Mouse (Mus musculus) CH12.LX (cell line): ENCODE measurements around the gene Prph2. TPM values are rescaled to one million over a fixed set of nuclear protein-coding genes. Genes with fewer than 3 reads are reported as not detected.

Experiments
- DNase-seq: peaks from one replicate; pipeline ENCODE4 v3.0.0-alpha.2; 2013; ENCODE audit errors: extremely low read depth
- H3K27ac ChIP-seq: 2 replicates; pipeline ENCODE4 v1.5.1; 2012; ENCODE audit warnings: low read depth, mild to moderate bottlenecking, control low read depth, moderate library complexity; ENCODE audit not compliant: insufficient read depth
- H3K27me3 ChIP-seq: replicated peaks from 2 replicates; pipeline ENCODE3; 2012; ENCODE audit warnings: inconsistent platforms
- H3K36me3 ChIP-seq, 2 experiments: replicated peaks in 1 of 2; 2 replicates each; pipeline versions ENCODE3 to v1.6.1; 2012; ENCODE audit warnings: inconsistent platforms in 1 of 2, low read length in 1 of 2, mild to moderate bottlenecking in 1 of 2, mixed read lengths in 1 of 2, moderate library complexity in 1 of 2; ENCODE audit not compliant: control insufficient read depth in 1 of 2, insufficient read depth in 1 of 2
- H3K4me1 ChIP-seq, 2 experiments: 2 replicates each; pipeline ENCODE4 v1.6.1; 2012; ENCODE audit warnings: inconsistent platforms in 1 of 2, moderate library complexity in 1 of 2; ENCODE audit not compliant: insufficient read depth in 2 of 2, control insufficient read depth in 1 of 2
- H3K4me2 ChIP-seq: 2 replicates; pipeline ENCODE4 v1.6.1; 2012; ENCODE audit warnings: low read depth, mild to moderate bottlenecking, control low read depth; ENCODE audit not compliant: poor library complexity, insufficient read depth, severe bottlenecking
- H3K4me3 ChIP-seq, 3 experiments: fragments of 150-350 bp in 1 of 3; sonication (generic) in 1 of 3; replicated peaks in 1 of 3; 2 replicates each; pipeline versions ENCODE3 to v1.5.1; 2011 to 2012; ENCODE audit warnings: low read depth in 2 of 3, low read length in 2 of 3, mild to moderate bottlenecking in 2 of 3, moderate library complexity in 2 of 3, control low read depth in 1 of 3, improper control_type of control experiment in 1 of 3, inconsistent platforms in 1 of 3, mixed read lengths in 1 of 3; ENCODE audit not compliant: poor library complexity in 1 of 3
- H3K79me2 ChIP-seq: replicated peaks from 2 replicates; pipeline ENCODE4 v1.6.1; 2012; ENCODE audit warnings: mild to moderate bottlenecking, moderate library complexity; ENCODE audit not compliant: control insufficient read depth, poor library complexity, insufficient read depth, severe bottlenecking; ENCODE audit errors: extremely low read depth
- H3K9ac ChIP-seq: 2 replicates; pipeline ENCODE4 v1.6.1; 2012; ENCODE audit warnings: low read depth, mild to moderate bottlenecking, control low read depth, moderate library complexity; ENCODE audit not compliant: insufficient read depth
- H3K9me3 ChIP-seq: replicated peaks from 2 replicates; pipeline ENCODE3; 2012; ENCODE audit warnings: low read length, inconsistent platforms, mixed read lengths
- BHLHE40 ChIP-seq: IDR thresholded peaks from 2 replicates; pipeline ENCODE4 v1.6.1; 2011; ENCODE audit warnings: mild to moderate bottlenecking, low read depth, low read length, improper control_type of control experiment
- CHD1 ChIP-seq: IDR thresholded peaks from 2 replicates; pipeline ENCODE4 v1.6.1; 2012; ENCODE audit warnings: low read depth, low read length, improper control_type of control experiment, inconsistent platforms
- E2F4 ChIP-seq: IDR thresholded peaks from 2 replicates; pipeline ENCODE4 v1.6.1; 2011; ENCODE audit warnings: low read depth, low read length, improper control_type of control experiment; ENCODE audit not compliant: insufficient replicate concordance
- ELF1 ChIP-seq: IDR thresholded peaks from 2 replicates; pipeline ENCODE4 v1.6.1; 2014; ENCODE audit warnings: low read depth, mild to moderate bottlenecking, inconsistent platforms, low read length, improper control_type of control experiment
- EP300 ChIP-seq: IDR thresholded peaks from 2 replicates; pipeline ENCODE4 v1.6.1; 2011; ENCODE audit warnings: low read length, improper control_type of control experiment
- ETS1 ChIP-seq: conservative IDR thresholded peaks from 2 replicates; pipeline ENCODE4 v1.6.1; 2012; ENCODE audit warnings: low read depth, mild to moderate bottlenecking, inconsistent platforms, low read length, improper control_type of control experiment, moderate library complexity
- GABPA ChIP-seq: IDR thresholded peaks from 2 replicates; pipeline ENCODE4 v1.6.1; 2012; ENCODE audit warnings: low read depth, low read length, improper control_type of control experiment, inconsistent platforms; ENCODE audit not compliant: insufficient replicate concordance
- HCFC1 ChIP-seq: IDR thresholded peaks from 2 replicates; pipeline ENCODE4 v1.6.1; 2012; ENCODE audit warnings: low read depth, mild to moderate bottlenecking, inconsistent platforms, low read length, improper control_type of control experiment
- IRF4 ChIP-seq: IDR thresholded peaks from 2 replicates; pipeline ENCODE4 v1.6.1; 2014; ENCODE audit warnings: low read depth, mild to moderate bottlenecking, inconsistent platforms, low read length, improper control_type of control experiment
- KAT2A ChIP-seq: IDR thresholded peaks from 2 replicates; pipeline ENCODE4 v1.6.1; 2012; ENCODE audit warnings: low read length, improper control_type of control experiment, inconsistent platforms; ENCODE audit not compliant: insufficient replicate concordance
- MAX ChIP-seq: IDR thresholded peaks from 2 replicates; pipeline ENCODE4 v1.6.1; 2011; ENCODE audit warnings: low read length, improper control_type of control experiment
- MEF2A ChIP-seq: IDR thresholded peaks from 2 replicates; pipeline ENCODE4 v1.6.1; 2014; ENCODE audit warnings: low read depth, mild to moderate bottlenecking, inconsistent platforms, low read length, improper control_type of control experiment, borderline replicate concordance
- NELFE ChIP-seq: IDR thresholded peaks from 2 replicates; pipeline ENCODE4 v1.6.1; 2011; ENCODE audit warnings: low read depth, low read length, improper control_type of control experiment
- POLR2AphosphoS2 ChIP-seq: IDR thresholded peaks from 2 replicates; pipeline ENCODE4 v1.6.1; 2011; ENCODE audit warnings: low read depth, low read length, improper control_type of control experiment
- RAD21 ChIP-seq: IDR thresholded peaks from 2 replicates; pipeline ENCODE4 v1.6.1; 2011; ENCODE audit warnings: low read depth, mild to moderate bottlenecking, low read length, improper control_type of control experiment, moderate library complexity
- RCOR1 ChIP-seq: conservative IDR thresholded peaks from 2 replicates; pipeline ENCODE4 v1.6.1; 2012; ENCODE audit warnings: low read depth, mild to moderate bottlenecking, inconsistent platforms, low read length, improper control_type of control experiment
- SIN3A ChIP-seq: IDR thresholded peaks from 2 replicates; pipeline ENCODE4 v1.6.1; 2012; ENCODE audit warnings: low read length, improper control_type of control experiment, inconsistent platforms
- SMC3 ChIP-seq: IDR thresholded peaks from 2 replicates; pipeline ENCODE4 v1.6.1; 2011; ENCODE audit warnings: low read depth, low read length, improper control_type of control experiment
- UBTF ChIP-seq: IDR thresholded peaks from 2 replicates; pipeline ENCODE4 v1.6.1; 2012; ENCODE audit warnings: low read depth, mild to moderate bottlenecking, inconsistent platforms, low read length, improper control_type of control experiment, moderate library complexity
- dilution Hi-C: fragments of 300-500 bp; cut with MboI; formaldehyde crosslinking; loops from 2 replicates; pipeline ENCODE4 v1.14.3; 2020; ENCODE audit warnings: low sequenced_read_pairs; ENCODE audit not compliant: extremely low pct_unique_long_range_greater_than_20kb, extremely low pct_ligation_motif_present
- in situ Hi-C: fragments of 300-500 bp; cut with MboI; formaldehyde crosslinking; loops from 3 replicates; pipeline ENCODE4 v1.14.3; 2019; ENCODE audit warnings: low sequenced_read_pairs, low pct_ligation_motif_present, low pct_unique_long_range_greater_than_20kb, mixed read lengths
- polyA plus RNA-seq: library from polyadenylated mRNA; unstranded; fragments of >175 nt; gene quantifications from 2 replicates; pipeline ENCODE4 v1.2.1, GENCODE M21; 2012; ENCODE audit warnings: low read depth; ENCODE audit not compliant: insufficient read length
- total RNA-seq, 2 experiments: library from RNA; depleted of rRNA; stranded (reverse); fragments of 300-350 nt in 1 of 2; fragments of >200 nt in 1 of 2; gene quantifications; 2 replicates each; pipeline ENCODE4 v1.2.3; 2012 to 2014

Gene Prph2
- total and polyA plus RNA-seq, 3 experiments, result not detected

DNA sequence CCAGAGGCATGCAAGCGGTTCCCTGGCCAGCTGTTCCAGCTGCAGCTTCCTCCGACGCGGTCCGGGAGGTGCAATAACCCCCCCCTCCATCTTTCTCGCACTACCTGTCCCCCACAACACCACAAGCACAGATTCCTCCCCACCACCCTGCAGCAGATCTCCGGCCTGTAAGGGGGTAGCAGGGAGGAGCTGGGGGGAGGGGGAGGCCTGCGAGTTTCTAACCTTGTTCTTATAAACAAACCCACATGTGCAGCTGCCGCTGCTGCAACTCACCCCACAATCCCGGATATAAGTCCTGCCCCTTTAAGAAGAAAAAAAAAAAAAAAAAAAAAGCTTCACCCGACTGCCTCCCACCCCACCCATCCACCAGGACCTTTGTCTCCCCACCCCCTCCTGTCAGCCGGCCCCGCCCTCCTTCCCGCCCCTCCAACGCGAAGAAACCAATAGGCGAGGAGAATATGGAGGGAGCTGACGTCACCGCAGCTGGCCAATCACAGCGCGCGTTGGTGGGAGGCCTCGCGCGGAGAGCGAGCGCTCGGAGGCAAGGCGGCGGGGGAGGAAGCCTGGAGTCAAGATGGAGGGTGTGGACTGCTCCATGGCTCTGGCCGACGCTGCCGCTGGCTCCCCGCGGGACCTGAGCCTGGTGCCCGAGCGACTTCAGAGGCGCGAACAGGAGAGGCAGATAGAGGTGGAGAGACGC is 20.0 kb upstream of the Prph2 start, which contains the start of gene Tbcc (continued):
- TF ChIP-seq ETS1 (peak; percentile 31; the same call in 1 of the 2 replicates), E2F4 (no peak), BHLHE40 (peak; percentile 53), RAD21 (no peak), HCFC1 (peak; percentile 83), ELF1 (peak; percentile 77), POLR2AphosphoS2 (peak; percentile 78; the same call in 1 of the 2 replicates), KAT2A (peak; percentile 75; the same call in 1 of the 2 replicates), EP300 (0 out of 2 replicates have a peak, but pooled peaks have one; percentile 26), RCOR1 (no peak), GABPA (no peak; the same call in 1 of the 2 replicates)
- TF ChIP-seq, all 38 proteins: peak for 21

DNA sequence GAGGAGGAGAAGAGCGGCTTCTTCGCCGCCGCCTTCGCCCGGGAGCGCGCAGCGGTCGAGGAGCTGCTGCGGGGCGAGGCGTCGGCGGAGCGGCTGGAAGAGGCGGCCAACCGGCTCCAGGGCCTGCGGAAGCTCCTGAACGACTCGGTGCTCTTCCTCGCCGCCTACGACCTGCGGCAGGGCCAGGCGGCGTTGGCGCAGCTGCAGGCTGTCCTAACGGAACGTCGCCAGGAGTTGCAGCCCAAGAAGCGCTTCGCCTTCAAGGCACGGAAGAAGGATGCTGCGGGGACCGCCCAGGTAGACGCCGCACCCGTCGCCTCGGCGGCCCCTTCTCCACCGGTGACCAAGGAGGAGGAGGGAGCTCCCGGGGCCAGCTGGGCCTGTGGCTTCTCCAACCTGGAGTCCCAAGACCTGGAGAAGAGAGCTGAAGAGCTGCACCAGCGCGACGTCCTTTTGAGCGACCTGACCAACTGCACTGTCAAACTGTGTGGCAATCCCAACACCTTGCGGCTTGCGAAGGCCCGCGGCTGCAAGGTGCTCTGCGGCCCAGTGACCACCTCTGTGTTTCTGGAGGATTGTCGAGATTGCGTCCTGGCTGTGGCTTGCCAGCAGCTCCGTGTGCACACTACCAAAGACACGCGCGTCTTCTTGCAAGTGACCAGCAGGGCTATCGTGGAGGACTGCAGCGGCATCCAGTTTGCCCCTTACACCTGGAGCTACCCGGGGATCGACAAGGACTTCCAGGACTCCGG is 19.2 kb upstream of the Prph2 start:
- Histone ChIP-seq H3K4me3 (peak overlapping the region; percentile 68 to 80 (median 74)), H3K9me3 (no peaks in the 10 kb centered on the region), H3K27me3 (no peaks in the 10 kb centered on the region), H3K36me3 (peaks cover 3 to 27% of the 10 kb centered on the region in 2 experiments), H3K4me2 (peak overlapping the region; percentile 67), H3K79me2 (peaks cover 16% of the 10 kb centered on the region), H3K27ac (peak overlapping the region; percentile 62), H3K9ac (peak overlapping the region; percentile 60), H3K4me1 (peaks cover 7 to 24% of the 10 kb centered on the region in 2 experiments)
- DNase-seq, result peak; percentile 10
- dilution Hi-C loops (no loop called here), in situ Hi-C loops (no loop called here)
- no peak for TF ChIP-seq IRF4
- 0 out of 2 replicates have a peak, but pooled peaks have one; percentile 3 for TF ChIP-seq SIN3A
- no peak for TF ChIP-seq ELF1
- no peak for TF ChIP-seq SMC3
- no peak for TF ChIP-seq NELFE
- no peak for TF ChIP-seq MEF2A
- no peak for TF ChIP-seq HCFC1
- TF ChIP-seq MAX, result peak; percentile 6; the same call in 1 of the 2 replicates
- TF ChIP-seq CHD1, result 0 out of 2 replicates have a peak, but pooled peaks have one; percentile 63
- TF ChIP-seq UBTF, result peak; percentile 28; the same call in 1 of the 2 replicates
